Mouse (Mus musculus) stomach, postnatal 0 days (tissue): ENCODE data around the gene A630095N17Rik.

ENCODE experiments used
- CTCF ChIP-seq: IDR thresholded peaks from 2 replicates; pipeline ENCODE4 v1.5.1; 2016; ENCODE audit warnings: antibody characterized with exemption, low read depth, mild to moderate bottlenecking, moderate library complexity
- EP300 ChIP-seq: optimal IDR thresholded peaks from 2 replicates; pipeline ENCODE3; 2016; ENCODE audit warnings: antibody characterized with exemption

GRCm38 (mm10) chr1:75181377-75181870 lies 50.5 kb downstream of the A630095N17Rik start:
- TF ChIP-seq CTCF (no peak), EP300 (no peak)
